Mouse (Mus musculus): ENCODE data around the gene Tmco4.
"Not testable (repeated sequence)": the region's sequence is repeated elsewhere in the genome, so short reads cannot be mapped to it uniquely, and the experiment has no call there.

Tmco4 gene

DNA sequence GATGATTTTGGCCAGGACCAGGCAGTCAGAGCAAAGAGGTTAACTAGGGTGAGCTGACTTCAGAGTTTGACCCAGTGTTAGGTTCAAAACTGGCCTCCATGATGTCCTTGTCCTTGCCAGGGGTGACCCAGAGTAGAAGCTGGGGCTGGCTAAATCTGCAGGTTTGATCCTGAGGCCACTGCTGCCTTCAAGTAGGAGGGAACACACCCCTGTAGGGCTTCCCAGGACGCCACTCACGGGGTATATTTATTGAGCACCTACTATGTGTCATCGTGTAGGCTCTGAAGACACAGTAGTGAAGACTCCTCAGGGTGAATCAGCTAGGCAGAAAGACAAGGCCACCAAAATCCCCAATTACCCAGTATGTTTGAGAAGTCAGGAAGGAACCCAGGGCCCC is 1.0 kb downstream of the Tmco4 start:
- no peak for DNase-seq (ENCODE audit: low spot score in 2 of 2)

DNA sequence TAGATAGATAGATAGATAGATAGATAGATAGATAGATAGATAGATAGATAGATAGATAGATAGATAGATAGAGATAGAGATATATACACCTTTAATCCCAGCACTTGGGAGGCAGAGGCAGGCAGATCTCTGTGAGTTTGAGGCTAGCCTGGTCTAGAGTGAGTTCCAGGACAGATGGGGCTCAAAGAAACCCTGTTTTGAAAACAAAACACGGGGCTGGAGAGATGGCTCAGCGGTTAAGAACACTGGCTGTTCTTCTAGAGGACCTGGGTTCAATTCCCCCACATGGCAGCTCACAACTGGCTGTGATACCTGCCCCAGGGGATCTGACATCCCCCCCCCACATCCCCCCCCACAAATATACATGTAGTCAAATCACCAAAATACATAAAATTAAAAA is 1.9 kb downstream of the Tmco4 start:
- not testable (repeated sequence) for DNase-seq (ENCODE audit: low spot score in 2 of 2)

- DNase-seq (ENCODE audit: low spot score in 2 of 2): no peak
Observed at GRCm38 (mm10) chr4:138975194-138975593, 2.5 kb downstream of the Tmco4 start.

DNA sequence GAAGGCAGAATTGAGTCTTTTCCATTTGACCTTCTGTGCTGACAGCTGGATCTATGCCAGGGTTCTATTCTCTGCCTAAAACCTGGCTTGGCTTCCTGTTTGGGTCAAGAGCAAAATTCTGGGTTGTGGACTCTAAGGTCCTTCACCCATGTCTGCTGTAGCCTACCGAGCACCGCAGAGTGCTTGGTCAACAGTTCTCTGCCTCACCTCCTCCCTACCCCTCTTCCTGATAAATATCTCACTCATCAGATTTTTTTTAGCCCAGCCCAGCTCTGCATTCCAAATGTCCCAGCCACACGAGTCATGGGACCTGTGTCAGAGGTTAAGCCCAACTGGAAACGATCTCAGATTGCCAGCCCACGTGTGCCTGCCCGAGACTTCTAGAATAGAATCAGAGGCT is 3.4 kb downstream of the Tmco4 start:
- no peak for DNase-seq (ENCODE audit: low spot score in 2 of 2)

DNA sequence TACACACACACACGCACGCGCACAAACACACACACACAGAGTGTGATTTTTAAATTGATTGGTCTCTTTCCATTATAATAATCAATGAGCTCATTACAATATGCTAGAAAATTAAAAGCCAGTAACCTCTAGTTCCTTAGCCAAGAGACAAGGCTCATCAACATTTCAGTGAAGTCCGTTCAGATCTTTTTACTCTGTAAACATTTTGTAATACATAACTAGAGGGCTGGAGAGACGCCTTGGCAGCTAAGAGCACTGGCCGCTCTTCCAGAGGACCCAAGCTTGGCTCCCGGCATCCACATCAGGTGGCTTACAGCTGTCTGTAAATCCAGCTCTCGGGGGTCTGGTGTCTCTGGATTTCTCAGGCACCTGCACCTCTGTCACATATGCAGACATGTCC is 7.3 kb downstream of the Tmco4 start:
- DNase-seq (ENCODE audit: low spot score in 2 of 2): no peak

DNA sequence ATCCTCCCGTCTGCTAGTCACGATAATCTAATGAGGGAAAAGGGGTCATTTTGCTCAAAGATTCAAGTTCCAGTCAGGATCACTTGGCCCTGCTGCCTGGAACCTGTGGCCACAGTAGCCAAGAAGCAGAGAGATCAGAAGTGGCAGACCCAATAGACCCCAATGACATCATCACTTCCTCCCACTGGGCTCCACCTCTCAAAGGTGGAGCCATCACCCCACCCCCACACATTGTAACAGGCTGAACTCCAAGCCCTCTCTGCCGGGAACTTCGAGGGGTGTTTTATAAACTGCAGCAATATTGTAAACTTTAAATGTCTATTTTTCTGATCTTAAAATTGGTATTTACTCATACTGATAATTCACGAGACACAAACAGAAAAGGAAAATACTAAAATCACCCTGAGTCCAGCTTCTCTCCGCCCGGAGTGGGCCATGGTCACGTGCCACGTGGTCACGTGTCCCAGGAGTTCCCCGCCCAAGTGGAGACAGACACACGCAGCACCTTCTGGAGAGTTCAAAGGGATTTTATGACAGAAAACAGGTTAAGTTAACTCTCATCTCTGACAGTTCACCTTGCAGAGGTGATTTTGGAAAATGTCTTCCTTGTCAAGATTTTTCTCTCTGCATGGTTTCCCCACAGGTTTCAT is 8.2 kb downstream of the Tmco4 start:
- DNase-seq (ENCODE audit: low spot score in 2 of 2): no peak

GRCm38 (mm10) chr4:138983422-138983821 is 10.7 kb downstream of the Tmco4 start:
- DNase-seq (ENCODE audit: low spot score in 2 of 2): no peak

- no peak for DNase-seq (ENCODE audit: low spot score in 2 of 2)
Observed at GRCm38 (mm10) chr4:138984744-138985143, 12.1 kb downstream of the Tmco4 start.

DNA sequence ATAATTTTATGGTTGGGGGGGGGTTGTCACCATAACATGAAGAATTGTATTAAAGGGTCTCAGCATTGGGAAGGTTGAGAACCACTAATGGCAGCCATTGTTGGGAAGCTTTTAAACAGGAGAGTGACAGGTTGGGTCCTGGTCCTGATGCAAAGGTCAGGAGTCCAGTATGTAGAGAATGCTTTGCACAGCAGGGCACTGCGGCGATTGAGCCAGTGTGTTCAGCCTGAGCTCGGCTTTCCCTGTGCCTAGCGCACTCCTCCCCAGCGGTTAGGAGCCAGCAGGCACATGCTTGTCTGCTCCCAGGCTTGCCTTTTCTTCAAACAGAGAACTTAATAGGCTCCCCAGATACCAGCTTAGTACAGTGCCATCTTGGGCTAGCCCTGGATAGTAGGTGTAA is 13.6 kb downstream of the Tmco4 start:
- DNase-seq (ENCODE audit: low spot score in 2 of 2): no peak

- no peak for DNase-seq (ENCODE audit: low spot score in 2 of 2)
Observed at GRCm38 (mm10) chr4:138994389-138994788, 21.7 kb downstream of the Tmco4 start.

GRCm38 (mm10) chr4:138996410-138996809 is 23.7 kb downstream of the Tmco4 start:
- DNase-seq (ENCODE audit: low spot score in 2 of 2): no peak

DNA sequence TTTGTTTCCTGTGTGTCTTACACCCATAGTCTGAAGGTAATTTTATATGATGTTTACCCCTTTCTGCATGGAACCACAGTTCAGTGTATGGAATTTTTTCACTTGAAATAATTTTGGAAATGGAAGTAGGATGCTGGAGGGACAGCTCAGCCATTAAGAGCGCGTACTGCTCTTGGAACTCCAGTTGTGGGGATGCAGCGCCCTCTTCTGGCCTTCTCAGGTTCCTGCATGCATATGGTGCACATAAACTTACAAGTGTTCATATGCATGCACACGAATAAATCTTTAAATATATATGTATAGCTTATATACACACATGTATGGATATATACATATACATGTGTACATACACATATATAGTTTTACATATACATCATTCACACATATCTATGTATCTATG is 24.4 kb downstream of the Tmco4 start:
- no peak for DNase-seq (ENCODE audit: low spot score in 2 of 2)

DNA sequence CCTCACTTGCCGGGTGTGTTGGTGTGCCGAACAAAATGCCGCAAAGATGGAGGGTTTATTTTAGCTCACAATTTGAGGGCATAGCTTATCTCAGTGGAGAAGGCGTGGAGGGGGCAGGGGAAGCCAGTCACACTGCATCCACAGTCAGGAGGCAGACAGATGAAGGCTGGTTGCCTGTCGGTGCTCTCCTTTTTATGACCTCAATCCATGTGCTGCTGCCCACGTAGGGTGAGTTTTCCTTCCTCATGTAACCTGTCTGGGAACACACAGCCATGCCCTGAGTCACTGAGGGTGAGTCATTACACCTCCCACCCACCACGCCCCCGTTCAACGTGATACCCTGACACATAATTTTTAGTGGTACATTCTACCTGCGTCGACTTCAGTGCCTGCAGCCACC is 25.9 kb downstream of the Tmco4 start:
- DNase-seq (ENCODE audit: low spot score in 2 of 2): peak; percentile 37 to 62

GRCm38 (mm10) chr4:139001026-139001425 is 28.3 kb downstream of the Tmco4 start:
- no peak for DNase-seq (ENCODE audit: low spot score in 2 of 2)

- DNase-seq (ENCODE audit: low spot score in 2 of 2): no peak
Observed at GRCm38 (mm10) chr4:139001433-139001832, 28.7 kb downstream of the Tmco4 start.

DNA sequence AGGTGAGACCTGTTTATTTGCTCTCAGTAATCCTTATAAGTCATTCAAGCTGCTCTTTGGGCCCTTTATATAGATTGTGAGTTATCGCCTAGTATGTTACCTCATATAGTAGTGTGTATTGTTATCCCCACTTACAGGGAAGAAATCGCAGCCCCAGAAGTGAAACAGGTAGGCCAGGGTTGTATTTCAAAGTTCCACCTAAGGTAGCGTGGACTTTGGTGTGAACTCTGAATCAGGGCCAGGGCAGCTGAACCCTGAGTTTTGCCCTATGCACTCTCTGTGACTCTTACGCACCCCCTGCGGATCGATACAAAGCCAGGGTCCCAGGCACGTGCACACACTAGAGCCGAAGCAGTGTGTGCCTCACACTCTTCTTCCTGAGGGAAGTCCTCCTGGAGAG is 31.4 kb downstream of the Tmco4 start:
- no peak for DNase-seq (ENCODE audit: low spot score in 2 of 2)

GRCm38 (mm10) chr4:139005214-139005613 is 32.5 kb downstream of the Tmco4 start:
- DNase-seq (ENCODE audit: low spot score in 2 of 2): no peak

DNA sequence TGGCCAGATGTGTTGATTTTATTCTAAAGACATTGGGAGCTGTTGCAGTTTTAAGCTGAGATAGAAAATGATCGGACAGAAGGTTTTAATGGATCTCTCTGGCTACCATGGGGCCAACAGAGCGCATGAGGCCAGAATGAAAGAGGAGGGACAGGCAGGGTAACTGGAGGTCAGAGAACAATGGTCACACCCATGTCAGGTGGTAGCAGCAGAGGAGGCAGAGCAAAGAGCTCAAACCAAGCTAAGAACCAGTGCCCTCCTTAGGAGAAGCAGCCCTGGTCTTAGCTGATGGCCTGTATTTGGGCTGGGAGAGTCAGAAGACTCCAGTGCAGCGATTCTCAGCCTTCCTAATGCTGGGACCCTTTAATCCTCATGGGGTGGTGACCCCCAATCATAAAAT is 34.7 kb downstream of the Tmco4 start:
- no peak for DNase-seq (ENCODE audit: low spot score in 2 of 2)

DNA sequence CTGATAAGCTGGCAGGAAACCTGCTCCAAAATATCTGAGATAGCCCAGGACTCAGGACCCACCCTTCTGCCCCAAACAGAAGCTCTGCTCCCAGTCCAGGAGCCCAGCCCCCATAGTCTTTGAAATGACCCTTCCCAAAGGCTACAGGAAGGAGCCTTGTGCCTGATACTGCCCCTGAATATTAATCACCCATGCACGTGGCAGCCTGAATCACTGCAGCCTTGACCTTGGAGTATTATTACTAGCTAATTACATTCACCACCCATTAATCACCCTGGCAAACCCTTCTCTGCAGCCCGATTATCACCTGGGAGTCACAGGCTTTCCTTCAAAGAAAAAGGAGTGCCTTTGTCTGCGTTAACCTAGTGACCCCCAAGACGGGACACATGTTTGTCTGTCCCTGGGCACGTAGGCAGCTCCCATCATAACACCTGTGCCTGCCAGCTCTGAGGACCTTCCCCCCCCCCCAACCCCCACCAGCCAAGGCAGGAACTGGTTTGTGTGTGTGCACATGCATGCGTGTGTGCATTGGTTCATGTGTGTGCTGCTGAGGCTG is 35.4 kb downstream of the Tmco4 start:
- DNase-seq (ENCODE audit: low spot score in 2 of 2): no peak

DNA sequence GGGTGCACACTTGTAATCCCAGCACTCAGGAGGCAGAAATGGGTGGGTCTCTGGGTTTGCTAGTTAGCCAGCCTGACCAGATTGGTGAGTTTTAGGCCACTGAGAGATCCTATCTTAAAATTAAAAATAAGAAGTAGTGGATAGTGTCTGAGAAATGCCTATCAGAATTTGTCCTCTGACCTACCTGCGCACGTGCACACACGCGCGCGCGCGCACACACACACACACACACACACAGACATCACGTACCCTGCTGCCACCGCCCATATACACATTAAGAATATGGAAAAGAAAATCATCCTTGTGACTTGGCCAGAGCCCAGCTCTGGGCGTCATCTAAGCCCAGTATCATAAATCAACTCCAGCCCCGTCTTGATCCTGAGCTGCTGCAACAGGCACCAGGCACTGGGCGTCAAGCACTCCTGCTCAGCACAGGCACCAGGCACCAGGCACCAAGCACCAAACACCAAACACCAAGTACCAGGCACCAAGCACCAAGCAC is 38.6 kb downstream of the Tmco4 start:
- DNase-seq (ENCODE audit: low spot score in 2 of 2): no peak

DNA sequence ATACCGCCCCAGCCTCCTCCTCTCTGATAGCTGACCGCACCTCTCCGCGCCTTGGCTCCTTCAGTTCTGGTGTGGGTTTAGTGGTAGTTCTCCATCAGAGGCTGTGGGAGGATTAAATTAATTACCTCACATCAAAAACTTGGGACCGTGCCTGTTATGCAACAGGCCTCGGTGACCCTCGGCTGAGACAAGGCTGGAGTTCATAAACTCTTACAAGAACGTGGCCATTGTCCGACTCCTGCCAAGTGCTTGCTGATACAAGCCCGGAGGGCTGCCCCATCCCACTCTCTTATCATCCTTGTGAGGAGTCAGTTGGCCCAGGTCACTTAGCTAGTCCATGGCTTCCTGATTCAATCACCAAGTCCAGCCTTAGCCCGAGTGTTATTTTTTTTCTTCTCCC is 40.6 kb downstream of the Tmco4 start:
- DNase-seq (ENCODE audit: low spot score in 2 of 2): no peak

- DNase-seq (ENCODE audit: low spot score in 2 of 2): no peak
Observed at GRCm38 (mm10) chr4:139014793-139015192, 42.1 kb downstream of the Tmco4 start.

- DNase-seq (ENCODE audit: low spot score in 2 of 2): no peak
Observed at GRCm38 (mm10) chr4:139018388-139018787, 45.7 kb downstream of the Tmco4 start.

DNA sequence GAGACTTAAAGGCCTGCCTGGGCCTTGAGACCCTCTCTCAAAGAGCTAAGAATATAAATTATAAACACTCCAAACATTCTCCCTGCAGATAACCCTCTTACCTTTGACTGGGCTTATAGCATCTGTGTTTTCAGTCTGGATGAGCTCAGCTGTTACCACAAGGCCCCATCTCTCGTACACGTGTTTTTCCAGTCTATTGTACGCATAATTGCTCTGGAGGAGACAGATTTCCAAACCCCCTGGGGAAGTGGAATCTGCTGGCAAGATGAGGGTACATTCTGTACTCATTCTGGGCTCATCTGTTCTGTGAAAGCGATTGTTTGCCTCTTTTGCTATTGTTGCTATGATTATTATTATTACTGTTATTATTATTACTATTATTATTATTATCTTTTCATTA is 46.3 kb downstream of the Tmco4 start:
- DNase-seq (ENCODE audit: low spot score in 2 of 2): no peak

Measured in right cerebral cortex, postnatal 36 days (tissue).